Mouse (Mus musculus) erythroblast, adult 5-6 weeks (primary cell): ENCODE data around the gene Ckap5. TPM values are rescaled to one million over a fixed set of nuclear protein-coding genes. Genes with fewer than 3 reads are reported as not detected.
"Not testable (repeated sequence)": the region's sequence is repeated elsewhere in the genome, so short reads cannot be mapped to it uniquely, and the experiment has no call there.

Experiments
- ATAC-seq: replicated peaks from 2 replicates; pipeline ENCODE4 v1.8.0; 2016; ENCODE audit warnings: moderate number of reproducible peaks, mild to moderate bottlenecking, moderate TSS enrichment, inconsistent platforms; ENCODE audit not compliant: poor library complexity, low FRiP score, severe bottlenecking
- total RNA-seq, 2 experiments: library from RNA; stranded (forward) in 1 of 2; stranded (reverse) in 1 of 2; fragments of 150-400 nt in 1 of 2; fragments of 200-764, 138-1000 nt in 1 of 2; gene quantifications; 2 replicates each; pipeline versions ENCODE4 v1.2.3 to v1.2.4; 2015 to 2017; ENCODE audit warnings: low replicate concordance in 2 of 2

Ckap5 gene
- total RNA-seq, 2 experiments from 2014 or later, result 25.6 to 42.3 TPM

DNA sequence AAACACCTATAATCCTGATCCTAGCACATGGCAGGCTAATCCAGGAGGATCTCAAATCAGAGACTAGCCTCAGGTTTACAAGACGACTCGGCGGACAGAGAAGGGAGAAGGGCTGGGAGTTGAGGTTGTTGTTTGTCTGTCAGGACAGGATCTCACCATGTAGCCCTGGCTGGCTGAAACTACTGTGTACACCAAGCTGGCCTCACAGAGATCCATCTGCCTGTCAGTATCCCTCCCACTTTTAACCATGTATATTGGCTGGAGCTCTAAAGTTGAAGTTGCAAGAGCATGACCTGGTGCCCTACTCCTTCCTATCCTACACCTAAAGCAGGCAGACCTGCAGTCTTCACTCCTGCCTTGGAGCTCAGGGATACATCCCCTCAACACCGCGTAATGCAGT, 95.8 kb downstream of the Ckap5 start:
- ATAC-seq, result no peak

DNA sequence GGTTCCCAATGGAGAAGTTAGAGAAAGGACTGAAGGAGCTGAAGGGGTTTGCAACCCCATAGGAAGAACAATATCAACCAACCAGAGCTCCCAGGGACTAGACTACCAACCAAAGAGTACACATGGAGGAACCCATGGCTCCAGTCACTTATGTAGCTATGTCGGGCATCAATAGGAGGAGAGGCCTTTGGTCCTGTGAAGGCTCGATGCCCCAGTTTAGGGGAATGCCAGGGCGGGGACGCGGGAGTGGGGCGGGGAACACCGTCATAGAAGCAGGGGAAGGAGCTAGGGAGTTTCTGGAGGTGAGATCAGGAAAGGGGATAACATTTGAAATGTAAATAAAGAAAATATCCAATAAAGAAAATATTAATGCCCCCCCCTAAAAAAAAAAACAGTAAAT, 96.8 kb downstream of the Ckap5 start:
- ATAC-seq, result not testable (repeated sequence)

DNA sequence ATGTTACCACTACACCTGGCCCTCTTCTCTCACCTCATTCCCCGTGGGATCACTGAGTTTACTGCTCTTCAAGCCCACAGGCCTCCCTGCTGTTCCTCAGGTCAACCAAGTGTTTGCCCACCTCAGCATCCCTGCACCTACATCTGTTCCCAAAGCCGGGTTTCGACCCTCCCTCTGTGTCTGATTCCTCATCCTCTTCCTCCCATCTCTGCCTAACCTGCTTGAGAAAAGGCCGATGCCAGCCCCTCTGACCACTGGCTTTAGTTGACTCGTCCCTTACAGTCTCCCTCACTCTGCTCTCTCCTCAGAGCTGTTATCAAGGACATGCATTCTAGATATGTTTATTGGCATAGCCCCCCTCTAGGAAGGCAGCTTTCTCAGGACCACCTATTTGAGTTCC, 100.9 kb downstream of the Ckap5 start:
- no peak for ATAC-seq

- no peak for ATAC-seq
Measured at GRCm38 (mm10) chr2:91628171-91628570, 101.6 kb downstream of the Ckap5 start.

DNA sequence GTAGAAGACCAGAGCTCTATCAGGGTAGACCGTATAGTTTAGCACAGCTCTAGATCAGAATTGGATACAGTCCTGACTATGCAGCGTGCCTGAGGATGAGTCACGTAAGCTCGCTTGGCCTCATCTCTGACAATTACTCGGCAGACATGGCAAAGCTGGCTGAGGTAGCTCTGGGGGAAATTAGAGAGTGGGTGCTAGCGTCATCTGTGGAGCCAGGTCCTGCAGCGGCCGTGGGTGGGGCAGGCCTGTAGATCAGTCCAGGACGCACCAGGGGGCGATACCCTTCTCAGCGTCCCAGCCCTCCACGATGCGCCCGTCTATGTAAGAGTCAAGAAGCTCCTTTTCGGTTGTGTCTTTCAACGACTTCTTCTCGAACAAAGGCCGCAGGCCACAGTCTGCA, 103.1 kb downstream of the Ckap5 start:
- no peak for ATAC-seq

GRCm38 (mm10) chr2:91630384-91630783, 103.8 kb downstream of the Ckap5 start:
- no peak for ATAC-seq

DNA sequence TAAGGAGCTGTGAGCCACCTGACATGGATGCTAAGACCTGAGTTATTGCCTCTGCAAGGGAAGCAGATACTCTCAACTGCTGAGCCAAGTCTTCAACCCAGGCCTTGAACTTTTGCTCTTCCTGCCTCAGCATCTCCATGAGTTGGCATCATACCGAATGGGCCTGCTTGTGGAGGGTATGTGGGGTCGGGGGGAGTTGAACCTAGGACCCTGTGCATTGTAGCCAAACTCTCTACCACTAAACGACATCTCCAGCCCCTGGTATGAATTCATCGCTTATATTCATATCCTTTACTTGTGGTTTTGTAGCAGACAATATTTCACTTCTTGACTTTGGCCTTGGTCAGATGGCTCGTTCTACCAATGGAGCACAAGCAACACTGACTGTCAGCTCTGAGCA, 105.3 kb downstream of the Ckap5 start:
- ATAC-seq, result no peak

- no peak for ATAC-seq
Measured at GRCm38 (mm10) chr2:91632316-91632715, 105.8 kb downstream of the Ckap5 start.

DNA sequence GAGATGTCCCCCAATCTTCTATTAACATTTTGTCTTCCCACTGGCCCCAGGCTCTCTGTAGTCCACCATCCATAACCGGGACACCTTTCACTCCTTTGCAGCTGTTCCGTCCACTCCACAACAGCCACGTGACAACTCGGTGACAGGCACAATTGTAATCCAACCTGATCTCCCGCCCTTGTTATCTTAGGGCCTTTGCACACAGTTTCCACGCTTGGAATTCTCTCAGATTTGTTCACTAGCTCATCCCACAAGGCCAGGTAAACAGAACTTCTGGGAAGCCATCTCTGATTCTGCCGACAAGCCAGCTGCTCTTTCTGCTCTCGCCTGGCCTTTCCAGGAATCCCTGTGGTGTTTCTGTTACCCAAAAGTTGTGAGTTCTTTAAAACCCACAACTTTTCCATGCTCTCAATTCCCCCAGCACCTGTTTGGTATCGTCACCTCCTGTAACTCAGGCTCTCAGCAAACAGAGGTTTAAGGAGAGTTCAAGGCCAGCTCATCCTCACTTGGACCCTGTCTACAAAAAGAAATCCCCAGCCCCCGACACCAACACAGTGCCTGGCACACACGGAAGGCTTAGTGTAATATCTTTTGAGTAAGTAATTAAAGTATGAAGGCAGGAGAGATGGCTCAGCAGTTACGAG, 106.9 kb downstream of the Ckap5 start:
- ATAC-seq, result no peak

DNA sequence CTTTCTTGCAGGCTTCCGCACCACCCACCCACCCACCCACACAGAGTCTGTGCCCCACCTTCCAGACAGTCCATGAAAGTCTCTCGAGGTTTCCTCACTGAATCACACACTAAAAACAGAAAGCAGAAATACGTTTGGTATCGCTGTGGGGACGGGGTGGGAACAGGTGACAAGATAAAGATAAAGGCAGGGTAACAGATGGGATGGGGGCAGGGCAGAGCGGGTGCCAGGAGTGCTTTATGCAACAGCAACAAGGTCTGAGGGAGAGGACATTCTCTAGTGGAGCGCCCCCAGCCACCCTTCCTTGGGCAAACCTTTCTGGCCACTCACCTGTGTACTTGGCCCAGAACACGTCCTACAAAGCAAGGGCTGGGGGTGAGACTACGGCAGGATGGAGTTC, 108.3 kb downstream of the Ckap5 start:
- 0 out of 2 replicates have a peak, but pooled peaks have one; percentile 14 for ATAC-seq

DNA sequence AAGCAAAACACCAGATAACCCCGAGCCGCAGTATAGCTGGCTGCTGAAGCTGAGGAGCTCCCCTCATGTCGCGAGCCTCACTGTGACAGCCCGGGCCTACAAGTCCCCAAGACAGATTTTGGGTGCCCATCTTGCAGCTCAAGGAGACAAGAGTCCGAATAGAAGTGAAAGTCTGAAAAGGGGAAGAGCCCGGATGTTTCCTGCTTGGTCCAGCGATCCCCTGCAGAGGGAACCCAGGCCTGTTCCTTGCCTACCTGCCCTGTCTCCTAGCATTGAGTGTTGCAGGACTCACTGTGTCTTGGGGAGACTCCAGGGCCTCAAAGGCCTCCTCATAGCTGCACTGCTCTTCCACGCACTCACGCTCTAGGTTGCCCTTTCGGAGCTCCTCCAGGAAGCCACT, 108.9 kb downstream of the Ckap5 start:
- no peak for ATAC-seq

GRCm38 (mm10) chr2:91636229-91636628, 109.7 kb downstream of the Ckap5 start, which contains the start of gene F2:
Gene F2 (minus strand): TSS chr2:91636414.
- ATAC-seq, result no peak

DNA sequence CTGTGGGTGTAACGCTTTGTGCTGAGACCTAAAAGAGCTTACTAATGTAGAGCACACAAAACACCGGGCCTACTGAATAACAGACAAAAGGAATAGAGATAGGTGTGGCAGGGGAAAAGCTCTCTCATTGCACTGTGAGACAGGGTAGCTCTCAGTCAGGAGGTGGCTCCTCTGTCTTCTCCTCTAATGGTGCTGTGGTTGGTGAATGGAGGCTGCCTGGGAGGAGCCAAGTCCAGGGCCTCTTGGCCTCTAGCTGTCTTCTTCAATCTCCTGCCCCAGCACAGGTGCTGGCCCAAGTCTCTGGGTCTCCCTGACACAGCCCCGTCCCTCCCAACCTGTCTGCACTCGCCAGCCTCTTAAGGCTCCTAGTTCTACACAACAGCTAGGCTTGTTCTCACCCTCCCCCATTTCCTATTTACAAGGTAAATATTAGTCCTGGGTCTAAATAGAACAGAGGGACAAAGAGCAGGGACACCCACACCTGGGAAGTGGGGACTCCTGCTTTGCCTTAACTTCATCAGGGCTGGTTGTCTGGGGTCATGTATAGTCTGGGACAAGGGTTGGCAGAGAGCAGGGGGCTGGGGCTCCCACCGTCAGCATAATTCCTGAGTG, 110.3 kb downstream of the Ckap5 start:
- no peak for ATAC-seq

DNA sequence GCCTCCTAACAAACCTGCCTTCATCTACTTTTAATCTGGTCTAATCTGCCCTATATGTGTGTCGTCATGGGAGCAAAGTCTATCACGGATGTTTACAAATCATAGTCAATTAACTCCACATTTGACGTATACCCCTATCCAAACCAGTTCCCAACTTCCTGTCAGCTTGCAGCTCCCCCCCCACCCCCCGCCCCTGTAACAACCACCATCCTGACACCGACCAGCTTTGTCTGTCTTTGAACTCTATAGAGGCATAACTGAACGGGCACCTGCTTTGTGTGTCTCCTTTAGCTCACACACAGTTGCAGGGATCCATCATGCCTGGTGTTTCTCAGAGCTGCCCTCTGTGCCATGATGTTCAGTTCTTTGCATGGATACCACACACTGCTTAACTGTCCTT, 112.4 kb downstream of the Ckap5 start:
- ATAC-seq, result no peak

DNA sequence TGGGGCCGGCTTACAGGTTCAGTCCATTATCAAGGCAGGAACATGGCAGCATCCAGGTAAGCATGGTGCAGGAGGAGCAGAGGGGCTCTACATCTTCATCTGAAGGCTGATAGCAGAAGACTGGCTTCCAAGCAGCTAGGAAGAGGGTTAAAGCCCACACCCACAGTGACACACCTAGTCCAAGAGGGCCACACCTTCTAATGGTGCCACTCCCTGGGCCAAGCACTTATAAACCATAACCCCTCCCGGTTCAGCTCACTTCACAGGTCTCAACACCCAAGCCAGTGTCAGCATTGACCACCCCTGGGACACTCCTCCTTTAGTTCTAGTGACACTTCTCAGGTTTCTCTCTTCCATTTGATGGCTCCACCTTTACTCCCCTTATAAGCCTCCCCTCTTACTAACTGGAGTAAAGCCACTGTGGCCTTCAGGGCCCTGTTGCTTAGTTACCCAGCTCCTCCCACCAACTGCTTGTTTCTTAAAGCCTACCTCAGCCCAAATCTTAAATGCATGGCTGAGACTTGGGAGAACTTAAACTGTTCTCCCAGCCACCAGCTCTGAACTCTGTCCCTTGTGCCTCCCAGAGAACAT, 116.4 kb downstream of the Ckap5 start:
- peak; percentile 41 for ATAC-seq

GRCm38 (mm10) chr2:91644021-91644420, 117.5 kb downstream of the Ckap5 start:
- no peak for ATAC-seq

DNA sequence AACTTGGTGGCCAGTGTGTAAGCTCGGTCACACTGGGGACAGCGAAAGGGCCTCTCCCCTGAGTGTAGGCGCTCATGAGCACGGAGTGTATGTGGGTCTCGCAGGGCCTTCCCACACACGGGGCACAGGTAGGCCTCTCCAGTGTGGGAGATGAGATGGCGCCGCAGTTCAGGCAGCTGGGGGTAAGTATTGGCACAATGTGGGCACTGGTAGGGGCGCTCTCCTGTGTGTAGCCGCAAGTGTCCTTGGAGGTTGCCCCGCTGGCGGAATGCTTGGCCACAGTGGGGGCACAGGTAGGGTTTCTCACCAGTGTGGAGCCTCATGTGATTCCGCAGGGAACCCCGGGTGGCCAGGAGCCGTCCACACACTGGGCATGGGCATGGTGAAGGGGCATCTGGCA, 118.8 kb downstream of the Ckap5 start:
- no peak for ATAC-seq

GRCm38 (mm10) chr2:91645811-91646210, 119.2 kb downstream of the Ckap5 start:
- ATAC-seq, result no peak

GRCm38 (mm10) chr2:91646733-91647132, 120.2 kb downstream of the Ckap5 start:
- ATAC-seq, result no peak

DNA sequence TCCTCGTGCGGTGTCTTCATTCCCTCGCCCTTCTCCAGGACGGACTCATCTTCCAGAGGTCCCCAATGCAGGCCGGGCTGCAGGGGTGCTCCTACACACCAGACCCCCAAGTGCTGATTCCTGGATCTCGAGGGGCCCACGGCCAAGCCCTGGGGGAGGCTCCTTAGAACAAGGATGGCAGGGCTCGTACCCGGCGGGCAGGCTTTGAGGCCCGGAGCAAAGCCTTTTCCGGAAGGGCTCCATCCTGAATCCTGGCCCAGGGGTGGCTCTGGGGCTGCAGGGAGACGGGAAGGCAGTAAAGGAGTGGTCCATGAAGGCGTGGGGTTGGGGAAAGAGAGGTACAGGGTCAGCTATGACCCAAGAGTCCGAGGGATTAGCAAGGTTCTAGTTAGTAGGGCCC, 122.6 kb downstream of the Ckap5 start:
- no peak for ATAC-seq

GRCm38 (mm10) chr2:91649553-91650359, 123.2 kb downstream of the Ckap5 start, which contains the start of the genes Zfp408 and Arhgap1:
Gene Zfp408 (minus strand): TSS chr2:91649791.
Gene Arhgap1 (plus strand): TSS chr2:91649860.
- ATAC-seq, result peak; percentile 93
